Mouse (Mus musculus) neural tube, embryonic 10.5 days (tissue): ENCODE results near the gene Cyp1a2.
"Not testable (repeated sequence)": the region's sequence is repeated elsewhere in the genome, so short reads cannot be mapped to it uniquely, and the experiment has no call there.

Experiments used
- DNase-seq: peaks from one replicate; pipeline ENCODE4 v3.0.0-alpha.2; 2017; ENCODE audit warnings: low spot score; ENCODE audit errors: extremely low spot score

Gene Cyp1a2

GRCm38 (mm10) chr9:57683520-57683919 lies at the start of gene Cyp1a2:
Gene Cyp1a2 (minus strand): TSS chr9:57683703.
- no peak for DNase-seq

GRCm38 (mm10) chr9:57728312-57728711 lies 44.8 kb upstream of the Cyp1a2 start:
- no peak for DNase-seq

GRCm38 (mm10) chr9:57724701-57725100 lies 41.2 kb upstream of the Cyp1a2 start:
- no peak for DNase-seq

GRCm38 (mm10) chr9:57723796-57724195 lies 40.3 kb upstream of the Cyp1a2 start:
- DNase-seq, result no peak

GRCm38 (mm10) chr9:57723315-57723715 lies 39.8 kb upstream of the Cyp1a2 start:
- no peak for DNase-seq

- no peak for DNase-seq
Observed at GRCm38 (mm10) chr9:57722371-57722770, 38.9 kb upstream of the Cyp1a2 start.

- no peak for DNase-seq
Observed at GRCm38 (mm10) chr9:57720736-57721135, 37.2 kb upstream of the Cyp1a2 start.

- DNase-seq, result no peak
Observed at GRCm38 (mm10) chr9:57718408-57718807, 34.9 kb upstream of the Cyp1a2 start.

- DNase-seq, result no peak
Observed at GRCm38 (mm10) chr9:57712194-57712593, 28.7 kb upstream of the Cyp1a2 start.

GRCm38 (mm10) chr9:57710214-57710613 lies 26.7 kb upstream of the Cyp1a2 start:
- DNase-seq, result not testable (repeated sequence)

GRCm38 (mm10) chr9:57708720-57709274 lies 25.3 kb upstream of the Cyp1a2 start:
- no peak for DNase-seq

GRCm38 (mm10) chr9:57708068-57708719 lies 24.7 kb upstream of the Cyp1a2 start, which contains the start of gene Edc3:
Gene Edc3 (plus strand): TSS chr9:57708540.
- peak; percentile 93 for DNase-seq

GRCm38 (mm10) chr9:57706496-57706895 lies 23.0 kb upstream of the Cyp1a2 start:
- no peak for DNase-seq

GRCm38 (mm10) chr9:57698466-57699150 lies 15.1 kb upstream of the Cyp1a2 start:
- no peak for DNase-seq

- DNase-seq, result no peak
Observed at GRCm38 (mm10) chr9:57697380-57697779, 13.9 kb upstream of the Cyp1a2 start.

GRCm38 (mm10) chr9:57696380-57697285 lies 13.1 kb upstream of the Cyp1a2 start:
- peak; percentile 30 for DNase-seq

GRCm38 (mm10) chr9:57694108-57694507 lies 10.6 kb upstream of the Cyp1a2 start:
- no peak for DNase-seq

- DNase-seq, result no peak
Observed at GRCm38 (mm10) chr9:57688606-57689005, 5.1 kb upstream of the Cyp1a2 start.

- no peak for DNase-seq
Observed at GRCm38 (mm10) chr9:57688158-57688557, 4.7 kb upstream of the Cyp1a2 start.

- DNase-seq, result no peak
Observed at GRCm38 (mm10) chr9:57687751-57688150, 4.2 kb upstream of the Cyp1a2 start, which contains the start of gene Cyp1a1. Gene Cyp1a1 (plus strand): TSS chr9:57687928.

GRCm38 (mm10) chr9:57686011-57686410 lies 2.5 kb upstream of the Cyp1a2 start:
- DNase-seq, result no peak
